Mouse (Mus musculus) intestine, embryonic 15.5 days (tissue): Measurements from ENCODE around the gene 2010005H15Rik. TPM values are rescaled to one million over a fixed set of nuclear protein-coding genes. Genes with fewer than 3 reads are reported as not detected.
"Not testable (repeated sequence)": the region's sequence is repeated elsewhere in the genome, so short reads cannot be mapped to it uniquely, and the experiment has no call there.

Source experiments
- ATAC-seq: fragments of 200-750 bp; cut with Nextera tagmentation; 2 replicates; pipeline ENCODE4 v1.8.0; 2017; ENCODE audit warnings: moderate TSS enrichment, moderate library complexity
- H3K27ac ChIP-seq: fragments of 300-500 bp; sonication (generic); 2 replicates; pipeline ENCODE4 v1.5.1; 2015; ENCODE audit warnings: mild to moderate bottlenecking, inconsistent platforms
- H3K27me3 ChIP-seq: fragments of 300-500 bp; sonication (generic); replicated peaks from 2 replicates; pipeline ENCODE4 v1.6.1; 2015; ENCODE audit warnings: inconsistent platforms
- H3K36me3 ChIP-seq: fragments of 300-500 bp; sonication (generic); 2 replicates; pipeline ENCODE4 v1.6.1; 2015; ENCODE audit warnings: inconsistent platforms
- H3K4me1 ChIP-seq: fragments of 300-500 bp; sonication (generic); replicated peaks from 2 replicates; pipeline ENCODE4 v1.6.1; 2015; ENCODE audit warnings: inconsistent platforms
- H3K4me2 ChIP-seq: fragments of 300-500 bp; sonication (generic); replicated peaks from 2 replicates; pipeline ENCODE4 v1.6.1; 2015; ENCODE audit warnings: mild to moderate bottlenecking, inconsistent platforms
- H3K4me3 ChIP-seq: fragments of 300-500 bp; sonication (generic); replicated peaks from 2 replicates; pipeline ENCODE4 v1.5.1; 2015; ENCODE audit warnings: inconsistent platforms
- H3K9ac ChIP-seq: fragments of 300-500 bp; sonication (generic); 2 replicates; pipeline ENCODE4 v1.6.1; 2015; ENCODE audit warnings: inconsistent platforms
- H3K9me3 ChIP-seq: fragments of 300-500 bp; sonication (generic); 2 replicates; pipeline ENCODE4 v1.6.1; 2016; ENCODE audit warnings: inconsistent platforms
- WGBS: fragments of 180-500 bp; shearing (Covaris S2); methylation state at CpG from one replicate; pipeline ENCODE4 v1.1.7; 2015; 5-methylcytosine and 5-hydroxymethylcytosine counted together
- polyA plus RNA-seq: library from polyadenylated mRNA; unstranded; fragments of >200 nt; fragmentation: Nextera tagmentation; extraction: Ambion mirVana; gene quantifications from 2 replicates; pipeline ENCODE4 v1.2.1, GENCODE M21; 2015

The 2010005H15Rik gene
- polyA plus RNA-seq: 0.78 and 1.4 TPM in 2 replicates

GRCm38 (mm10) chr16:36221168-36221567 lies at the start of gene 2010005H15Rik:
2010005H15Rik (plus strand) TSS chr16:36221468.
- not testable (repeated sequence) for H3K4me3 ChIP-seq, H3K27me3 ChIP-seq, H3K27ac ChIP-seq, H3K9ac ChIP-seq, H3K4me2 ChIP-seq, ATAC-seq, H3K9me3 ChIP-seq, H3K36me3 ChIP-seq, H3K4me1 ChIP-seq
- 93% methylated on average over 7 of the region's 7 CpGs for WGBS

- H3K27ac ChIP-seq: no peak overlapping the region
- no peak overlapping the region for H3K4me3 ChIP-seq
- no peaks in the 10 kb centered on the region for H3K9me3 ChIP-seq
- no peaks in the 10 kb centered on the region for H3K27me3 ChIP-seq
- ATAC-seq: no peak
- no peaks in the 10 kb centered on the region for H3K36me3 ChIP-seq
- H3K4me2 ChIP-seq: no peak overlapping the region
- H3K9ac ChIP-seq: no peak overlapping the region
- H3K4me1 ChIP-seq: no peaks in the 10 kb centered on the region
These were observed 45.2 kb upstream of the 2010005H15Rik start for GRCm38 (mm10) chr16:36176108-36176507.

DNA sequence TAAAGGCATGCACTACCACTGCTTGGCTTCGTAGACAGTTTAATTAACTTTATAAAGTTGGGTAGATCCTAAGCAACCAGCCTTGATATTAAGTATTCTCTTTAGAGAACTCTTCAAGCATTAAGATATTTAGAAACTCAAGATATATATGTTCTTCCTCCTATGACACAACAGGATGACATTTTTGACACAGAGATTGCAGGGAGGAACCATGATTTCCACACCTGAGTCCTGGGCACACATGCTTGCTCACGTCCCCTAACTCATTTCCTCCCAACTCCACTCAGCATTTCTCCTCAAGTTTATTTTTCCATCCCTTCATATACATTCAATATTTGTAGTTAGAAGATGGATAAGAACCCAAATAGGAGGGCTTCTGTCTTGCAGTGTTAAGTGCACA lies 41.4 kb upstream of the 2010005H15Rik start:
- Histone ChIP-seq H3K27me3 (no peaks in the 10 kb centered on the region), H3K36me3 (no peaks in the 10 kb centered on the region), H3K4me1 (no peaks in the 10 kb centered on the region), H3K27ac (no peak overlapping the region), H3K9me3 (no peaks in the 10 kb centered on the region), H3K9ac (no peak overlapping the region), H3K4me3 (no peak overlapping the region), H3K4me2 (no peak overlapping the region)
- ATAC-seq: no peak
- WGBS: 90% methylated on average over 2 of the region's 2 CpGs

DNA sequence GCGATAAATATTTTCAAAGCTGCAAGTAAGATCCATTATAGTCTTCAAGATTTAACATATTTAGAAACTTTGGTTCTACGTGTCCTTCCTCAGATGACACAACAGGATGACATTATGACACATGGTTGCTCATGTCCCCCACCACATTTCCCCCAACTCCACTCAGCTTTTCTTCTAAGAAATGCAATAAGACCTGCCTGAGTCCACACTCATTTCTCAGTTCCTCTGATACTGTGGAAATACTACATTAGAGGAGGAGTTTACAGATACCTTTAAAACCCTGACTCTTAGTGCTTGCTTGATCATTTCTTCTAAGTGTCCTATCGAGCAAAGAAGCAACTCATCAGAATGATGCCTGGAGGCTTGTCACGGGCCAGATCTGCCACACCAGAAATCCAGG lies 37.4 kb upstream of the 2010005H15Rik start, which contains the start of gene Gm5483:
Gene Gm5483, plus strand, starts transcription at position 301 of the 400 bp plus-strand sequence.
- WGBS: 84% methylated on average over 4 of the region's 4 CpGs
- not testable (repeated sequence) for ATAC-seq

DNA sequence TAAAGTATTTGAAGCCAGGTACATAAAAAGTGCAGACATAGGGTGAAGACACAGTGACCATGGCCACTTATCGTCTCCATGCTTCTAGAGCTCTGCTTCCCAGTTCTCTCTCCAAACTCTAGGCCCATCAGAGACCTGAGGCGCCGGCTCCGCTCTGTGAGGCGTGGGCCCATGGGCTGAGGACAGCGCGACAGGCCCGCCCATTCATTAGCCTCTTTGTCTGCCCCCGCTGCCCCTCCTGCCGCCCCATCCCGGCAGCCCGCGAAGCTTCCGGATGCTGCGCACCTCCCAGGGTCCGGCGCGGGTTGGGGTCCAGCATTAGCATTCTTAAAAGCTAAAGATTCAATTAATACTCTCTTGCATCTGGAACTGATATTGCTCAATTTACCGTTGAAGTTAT lies 22.0 kb upstream of the 2010005H15Rik start:
- no peak for ATAC-seq
- no peak overlapping the region for H3K9ac ChIP-seq
- 51% methylated on average over 19 of the region's 19 CpGs for WGBS

More for the DNA sequence above, 37.4 kb upstream of the 2010005H15Rik start, which contains the start of gene Gm5483:
- H3K4me3 ChIP-seq, H3K36me3 ChIP-seq, H3K4me2 ChIP-seq, H3K9me3 ChIP-seq, H3K27me3 ChIP-seq, H3K27ac ChIP-seq, H3K9ac ChIP-seq, H3K4me1 ChIP-seq: not testable (repeated sequence)

DNA sequence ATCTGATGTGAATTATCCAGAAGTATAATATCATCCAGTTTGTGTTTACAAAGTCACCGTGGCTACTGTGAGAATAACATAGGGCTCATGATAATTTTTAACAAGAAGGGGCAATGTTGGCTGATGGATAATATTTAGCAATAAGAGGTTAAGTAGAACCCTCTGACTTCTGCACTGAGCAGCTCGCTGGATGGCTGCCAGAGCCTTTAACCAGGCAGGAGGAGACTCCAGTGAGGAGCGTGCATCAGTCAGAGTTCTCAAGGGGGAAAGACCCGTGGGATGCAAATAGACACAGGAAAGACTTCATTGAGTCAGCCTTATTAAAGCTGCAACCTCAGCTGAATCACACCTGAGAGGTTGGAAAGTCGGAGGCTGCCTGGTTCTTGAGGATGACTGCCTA lies 17.4 kb upstream of the 2010005H15Rik start:
- no peak overlapping the region for H3K4me2 ChIP-seq
- H3K36me3 ChIP-seq: no peaks in the 10 kb centered on the region
- no peak overlapping the region for H3K27ac ChIP-seq
- H3K9me3 ChIP-seq: no peaks in the 10 kb centered on the region
- no peak overlapping the region for H3K9ac ChIP-seq
- no peak for ATAC-seq
- H3K4me3 ChIP-seq: no peak overlapping the region
- H3K4me1 ChIP-seq: no peaks in the 10 kb centered on the region
- no peaks in the 10 kb centered on the region for H3K27me3 ChIP-seq
- WGBS: 58% methylated on average over 5 of the region's 5 CpGs

More for the DNA sequence above, 22.0 kb upstream of the 2010005H15Rik start:
- Histone ChIP-seq H3K9me3 (no peaks in the 10 kb centered on the region), H3K4me3 (no peak overlapping the region), H3K27me3 (no peaks in the 10 kb centered on the region), H3K4me1 (no peaks in the 10 kb centered on the region), H3K36me3 (no peaks in the 10 kb centered on the region), H3K4me2 (no peak overlapping the region), H3K27ac (no peak overlapping the region)

GRCm38 (mm10) chr16:36205684-36206083 lies 15.6 kb upstream of the 2010005H15Rik start:
- not testable (repeated sequence) for H3K36me3 ChIP-seq, H3K27ac ChIP-seq, H3K4me1 ChIP-seq, H3K9ac ChIP-seq, ATAC-seq, H3K4me2 ChIP-seq, H3K27me3 ChIP-seq, H3K4me3 ChIP-seq, H3K9me3 ChIP-seq
- WGBS: 56% methylated on average over 2 of the region's 2 CpGs

DNA sequence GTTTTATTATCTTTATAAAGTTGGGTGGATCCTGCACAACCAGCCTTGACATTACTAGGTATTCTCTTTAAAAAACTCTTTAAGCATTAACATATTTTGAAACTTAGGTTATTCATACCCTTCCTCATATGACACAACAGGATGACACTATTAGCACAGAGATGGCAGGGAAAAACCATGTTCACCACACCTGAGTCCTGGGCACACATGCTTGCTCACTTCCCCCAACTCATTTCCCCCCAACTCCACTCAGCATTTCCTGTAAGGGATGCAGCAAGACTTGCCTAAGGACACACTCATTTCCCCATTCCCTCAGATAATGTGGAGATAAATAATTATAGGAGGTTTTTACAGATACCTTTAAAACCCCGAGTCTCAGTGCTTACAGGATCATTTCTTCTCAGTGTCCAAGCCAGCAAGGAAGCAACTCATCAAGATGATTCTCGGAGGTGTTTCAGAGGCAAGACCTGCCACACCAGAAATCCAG lies 11.3 kb upstream of the 2010005H15Rik start, which contains the start of gene Gm5416:
Gene Gm5416, plus strand, starts transcription at position 437 of the 487 bp plus-strand sequence.
- H3K4me2 ChIP-seq: no peak within 1 kb of the TSS
- WGBS: 82% methylated on average over 2 of the region's 2 CpGs
- no peak within 1 kb of the TSS for H3K27ac ChIP-seq
- H3K4me3 ChIP-seq: no peak within 1 kb of the TSS
- H3K9me3 ChIP-seq: no peaks in the 10 kb centered on the region
- no peak for ATAC-seq
- H3K9ac ChIP-seq: no peak within 1 kb of the TSS
- no peaks in the 10 kb centered on the region for H3K36me3 ChIP-seq
- no peaks in the 10 kb centered on the region for H3K27me3 ChIP-seq
- H3K4me1 ChIP-seq: no peaks in the 10 kb centered on the region

GRCm38 (mm10) chr16:36260585-36260984 lies 39.3 kb downstream of the 2010005H15Rik start:
- not testable (repeated sequence) for H3K4me1 ChIP-seq, H3K9ac ChIP-seq, H3K27ac ChIP-seq, H3K27me3 ChIP-seq, H3K4me2 ChIP-seq, H3K36me3 ChIP-seq, H3K9me3 ChIP-seq, H3K4me3 ChIP-seq, ATAC-seq

DNA sequence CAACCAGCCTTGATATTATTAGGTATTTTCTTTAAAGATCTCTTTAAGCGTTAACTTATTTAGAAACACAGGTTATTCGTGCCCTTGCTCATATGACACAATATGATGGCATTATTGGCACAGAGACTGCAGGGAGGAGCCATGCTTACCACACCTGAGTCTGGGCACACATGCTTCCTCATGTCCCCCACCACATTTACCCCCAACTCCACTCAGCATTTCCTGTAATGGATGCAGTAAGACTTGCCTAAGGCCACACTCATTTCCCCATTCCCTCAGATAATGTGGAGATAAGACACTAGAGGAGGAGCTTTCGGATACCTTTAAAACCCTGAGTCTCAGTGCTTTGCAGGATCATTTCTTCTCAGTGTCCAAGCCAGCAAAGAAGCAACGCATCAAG lies 55.5 kb downstream of the 2010005H15Rik start, which contains the start of gene Stfa1:
Gene Stfa1, plus strand, starts transcription at position 156 of the 400 bp plus-strand sequence.
- H3K27ac ChIP-seq, H3K9me3 ChIP-seq, H3K4me3 ChIP-seq, ATAC-seq, H3K9ac ChIP-seq, H3K4me2 ChIP-seq, H3K27me3 ChIP-seq, H3K4me1 ChIP-seq, H3K36me3 ChIP-seq: not testable (repeated sequence)
- WGBS: 89% methylated on average over 4 of the region's 4 CpGs

DNA sequence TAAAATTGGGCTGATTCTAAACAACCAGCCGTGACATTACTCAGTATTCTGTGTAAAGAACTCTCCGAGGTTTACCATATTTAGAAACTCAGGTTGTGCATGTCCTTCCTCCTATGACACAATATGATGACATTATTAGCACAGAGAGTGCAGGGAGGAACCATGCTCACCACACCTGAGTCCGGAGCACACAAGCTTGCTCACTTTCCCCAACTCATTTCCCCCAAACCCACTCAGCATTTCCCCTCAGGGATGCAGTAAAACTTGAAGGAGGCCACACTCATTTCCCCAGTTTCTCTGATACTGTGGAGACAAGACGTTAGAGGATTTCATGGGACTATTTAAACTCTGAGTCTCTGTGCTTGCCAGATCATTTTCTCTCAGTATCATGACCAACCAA lies 67.9 kb downstream of the 2010005H15Rik start:
- no peaks in the 10 kb centered on the region for H3K27me3 ChIP-seq
- ATAC-seq: no peak
- no peak overlapping the region for H3K27ac ChIP-seq
- H3K4me1 ChIP-seq: no peaks in the 10 kb centered on the region
- no peaks in the 10 kb centered on the region for H3K36me3 ChIP-seq
- H3K9ac ChIP-seq: no peak overlapping the region
- no peaks in the 10 kb centered on the region for H3K9me3 ChIP-seq
- no peak overlapping the region for H3K4me2 ChIP-seq
- WGBS: 78% methylated on average over 4 of the region's 4 CpGs
- no peak overlapping the region for H3K4me3 ChIP-seq
